Mouse (Mus musculus) hindbrain, embryonic 10.5 days (tissue): ENCODE data around the gene Acnat1. TPM values are rescaled to one million over a fixed set of nuclear protein-coding genes. Genes with fewer than 3 reads are reported as not detected.
"Not testable (repeated sequence)": the region's sequence is repeated elsewhere in the genome, so short reads cannot be mapped to it uniquely, and the experiment has no call there.

Source experiments
- DNase-seq: peaks from one replicate; pipeline ENCODE4 v3.0.0-alpha.2; 2017; ENCODE audit warnings: low spot score
- H3K27ac ChIP-seq: fragments of 300-500 bp; sonication (generic); 2 replicates; pipeline ENCODE4 v1.5.1; 2016; ENCODE audit warnings: mild to moderate bottlenecking, moderate library complexity
- H3K27me3 ChIP-seq: fragments of 300-500 bp; sonication (generic); 2 replicates; pipeline ENCODE4 v1.6.1; 2016; ENCODE audit warnings: mild to moderate bottlenecking; ENCODE audit not compliant: poor library complexity, insufficient read depth, severe bottlenecking
- H3K36me3 ChIP-seq: fragments of 300-500 bp; sonication (generic); 2 replicates; pipeline ENCODE4 v1.6.1; 2016; ENCODE audit warnings: mild to moderate bottlenecking, moderate library complexity
- H3K4me1 ChIP-seq: fragments of 300-500 bp; sonication (generic); replicated peaks from 2 replicates; pipeline ENCODE4 v1.6.1; 2016; ENCODE audit warnings: mild to moderate bottlenecking
- H3K4me3 ChIP-seq: fragments of 300-500 bp; sonication (generic); 2 replicates; pipeline ENCODE4 v1.5.1; 2016; ENCODE audit warnings: mild to moderate bottlenecking, moderate library complexity
- H3K9me3 ChIP-seq: fragments of 300-500 bp; sonication (generic); 2 replicates; pipeline ENCODE4 v1.6.1; 2016; ENCODE audit warnings: mild to moderate bottlenecking, moderate library complexity
- WGBS: fragments of 180-500 bp; shearing (Covaris S2); methylation state at CpG from one replicate; pipeline ENCODE4 v1.1.7; 2016; 5-methylcytosine and 5-hydroxymethylcytosine counted together
- polyA plus RNA-seq: library from polyadenylated mRNA; unstranded; fragments of >200 nt; fragmentation: Nextera tagmentation; extraction: Ambion mirVana; gene quantifications from 2 replicates; pipeline ENCODE4 v1.2.1, GENCODE M21; 2016

Gene Acnat1
- polyA plus RNA-seq, 1 experiment from 2014 or later: not detected

DNA sequence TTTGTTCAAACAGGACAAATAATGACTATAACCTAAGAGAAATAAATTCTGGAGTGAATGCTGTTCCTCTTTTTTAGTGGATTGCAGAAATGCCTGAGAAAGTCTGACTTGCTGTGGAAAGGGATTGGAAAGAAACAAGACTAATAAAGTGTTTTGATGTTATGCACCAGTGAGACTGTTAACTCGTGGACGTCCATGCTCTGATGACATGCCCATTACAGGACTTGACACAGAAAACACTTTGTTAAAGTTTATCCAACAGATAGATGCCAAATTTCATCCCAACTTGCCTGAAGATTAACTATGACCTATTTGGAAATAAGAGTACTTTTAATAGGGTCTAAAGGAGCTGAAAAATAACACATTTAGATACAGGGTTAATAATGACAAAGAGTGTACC is 63.6 kb downstream of the Acnat1 start:
- DNase-seq, H3K27ac ChIP-seq, H3K9me3 ChIP-seq, H3K36me3 ChIP-seq, H3K4me3 ChIP-seq, H3K27me3 ChIP-seq, H3K4me1 ChIP-seq: not testable (repeated sequence)
- 88% methylated on average over 2 of the region's 2 CpGs for WGBS

DNA sequence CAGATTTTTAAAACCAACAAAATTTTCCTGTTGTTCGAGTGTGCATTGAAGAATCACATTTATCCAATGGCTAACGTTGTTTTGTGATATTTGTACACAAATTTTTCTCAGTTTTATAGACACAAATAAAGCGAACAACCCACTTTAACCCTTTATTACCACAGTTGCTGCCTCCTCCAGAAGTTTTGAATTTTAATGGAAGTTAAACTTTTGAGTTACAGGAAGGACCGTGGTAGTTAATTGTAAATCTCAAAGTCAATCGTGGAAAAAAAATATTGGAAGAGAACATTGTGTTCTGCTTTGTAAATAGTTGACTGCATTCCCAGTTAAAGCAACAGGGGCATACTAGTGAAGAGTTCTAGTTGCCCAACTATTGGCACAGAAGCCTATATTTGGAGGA is 65.8 kb downstream of the Acnat1 start, which contains the start of gene Acnat2:
TSS of gene Acnat2 (minus strand) at position 195 of the 400 bp plus-strand sequence.
- not testable (repeated sequence) for H3K4me1 ChIP-seq, DNase-seq, H3K9me3 ChIP-seq, H3K4me3 ChIP-seq, H3K36me3 ChIP-seq, H3K27ac ChIP-seq, H3K27me3 ChIP-seq
- 87% methylated on average over 5 of the region's 5 CpGs for WGBS

Other genes starting within 250 kb of the Acnat1 start
- not detected in 2 replicates for gene Acnat2, start 65.8 kb downstream of the Acnat1 start, polyA plus RNA-seq
- gene Baat, start 32.6 kb upstream of the Acnat1 start, polyA plus RNA-seq: 0.30 and 0.33 TPM in 2 replicates
- 74.8 and 77.1 TPM in 2 replicates for gene Mrpl50, start 47.2 kb upstream of the Acnat1 start, polyA plus RNA-seq
- 10.4 and 10.8 TPM in 2 replicates for gene Zfp189, start 47.3 kb upstream of the Acnat1 start, polyA plus RNA-seq
- not detected in 2 replicates for gene Aldob, start 75.6 kb upstream of the Acnat1 start, polyA plus RNA-seq
- gene Tmem246, start 124.0 kb upstream of the Acnat1 start, polyA plus RNA-seq: 14.2 and 21.4 TPM in 2 replicates
- gene Rnf20, start 158.1 kb upstream of the Acnat1 start, polyA plus RNA-seq: 41.1 and 50.7 TPM in 2 replicates
- 0.05 and 0.14 TPM in 2 replicates for gene Ppp3r2, start 208.1 kb upstream of the Acnat1 start, polyA plus RNA-seq